Mouse (Mus musculus) urinary bladder, postnatal 10 days (tissue): ENCODE measurements around the gene Arsa.
"Not testable (repeated sequence)": the region's sequence is repeated elsewhere in the genome, so short reads cannot be mapped to it uniquely, and the experiment has no call there.

Experiments used
- DNase-seq: peaks from one replicate; pipeline ENCODE4 v3.0.0; 2022; ENCODE audit warnings: low spot score

Arsa gene

GRCm38 (mm10) chr15:89454857-89455256 lies 22.4 kb downstream of the Arsa start:
- no peak for DNase-seq

- DNase-seq = no peak
These were observed 23.3 kb downstream of the Arsa start, which contains the start of gene Mapk8ip2 for GRCm38 (mm10) chr15:89453865-89454478. TSS of gene Mapk8ip2 (plus strand) at chr15:89453913.

- no peak for DNase-seq
These were observed 24.0 kb downstream of the Arsa start for GRCm38 (mm10) chr15:89452906-89453864.

GRCm38 (mm10) chr15:89442486-89443070 lies 34.6 kb downstream of the Arsa start:
- no peak for DNase-seq

- no peak for DNase-seq
These were observed 41.3 kb downstream of the Arsa start for GRCm38 (mm10) chr15:89435878-89436277.

DNA sequence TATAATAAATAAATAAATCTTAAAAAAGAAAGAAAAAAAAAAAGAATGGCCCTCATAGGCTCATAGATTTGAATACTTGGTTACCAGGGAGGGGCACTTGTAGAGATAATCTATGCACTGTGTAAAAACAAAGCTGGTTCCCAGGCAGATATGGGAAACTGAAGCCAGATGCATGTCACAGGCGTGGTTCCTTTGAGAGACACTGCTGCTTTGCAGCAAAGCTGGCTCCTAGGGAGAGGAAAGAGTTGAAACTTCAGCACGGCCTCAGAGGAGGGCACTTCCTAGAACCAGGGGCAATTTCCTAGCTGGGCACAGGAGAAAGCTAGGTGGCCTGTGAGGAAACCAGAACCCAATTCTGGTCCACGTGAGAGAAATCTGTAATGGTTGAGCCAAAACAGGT lies 43.1 kb downstream of the Arsa start:
- DNase-seq = no peak

- DNase-seq = no peak
These were observed 44.3 kb downstream of the Arsa start for GRCm38 (mm10) chr15:89432946-89433345.

DNA sequence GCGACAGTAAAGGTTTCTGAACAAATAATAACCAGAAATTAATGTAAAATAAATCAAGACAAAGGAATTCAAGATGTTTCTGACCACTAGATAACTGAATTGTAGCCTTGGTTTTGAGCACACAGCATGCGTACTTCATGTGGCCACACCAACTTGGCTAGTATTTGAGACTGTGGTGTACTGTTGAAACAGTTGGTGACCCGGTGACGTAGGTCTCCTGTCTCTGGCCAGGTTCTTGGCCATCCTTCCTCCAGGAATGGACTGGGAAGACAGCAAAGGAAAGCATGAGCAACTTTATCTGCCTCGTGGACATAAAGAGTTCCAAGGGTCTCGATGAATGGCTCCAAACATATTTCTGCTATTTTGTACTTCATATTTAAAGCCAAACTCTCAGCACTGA lies 45.4 kb downstream of the Arsa start:
- no peak for DNase-seq

GRCm38 (mm10) chr15:89431271-89431670 lies 46.0 kb downstream of the Arsa start:
- no peak for DNase-seq

GRCm38 (mm10) chr15:89430771-89431170 lies 46.5 kb downstream of the Arsa start:
- not testable (repeated sequence) for DNase-seq

- no peak for DNase-seq
These were observed 46.9 kb downstream of the Arsa start for GRCm38 (mm10) chr15:89430341-89430740.

- peak; percentile 61 for DNase-seq
These were observed 47.6 kb downstream of the Arsa start, which contains the start of the genes C730034F03Rik, Gm44502 and Chkb for GRCm38 (mm10) chr15:89429352-89430221. TSS of gene C730034F03Rik (plus strand) at chr15:89429589. TSS of gene Gm44502 (minus strand) at chr15:89429696. TSS of gene Chkb (minus strand) at chr15:89429908.

DNA sequence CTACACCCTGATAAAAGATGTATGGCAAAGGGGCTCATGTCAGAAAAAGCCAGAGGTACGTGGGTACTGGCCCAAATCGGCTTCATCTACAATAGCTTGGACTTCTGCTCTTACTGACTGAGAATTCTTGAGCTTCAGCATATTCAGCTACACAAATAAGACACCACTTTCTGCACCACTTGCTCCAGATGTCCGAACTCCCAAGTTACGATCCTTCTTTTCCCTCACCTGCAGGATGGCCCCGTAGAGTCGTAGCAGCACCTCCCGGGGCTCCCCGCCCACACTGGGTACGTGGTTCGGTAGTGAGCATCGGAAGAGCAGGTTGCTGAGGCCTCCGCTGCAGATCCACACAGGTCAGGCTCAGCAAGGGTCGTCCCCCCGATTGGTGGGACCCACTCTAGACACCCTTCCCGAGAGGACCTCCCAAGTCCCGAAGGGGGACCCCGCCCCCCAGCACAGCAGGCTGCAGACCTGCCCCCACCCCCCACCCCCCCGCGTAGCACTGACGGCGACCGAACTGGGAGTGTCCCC lies 48.3 kb downstream of the Arsa start:
- no peak for DNase-seq

GRCm38 (mm10) chr15:89428136-89428790 lies 49.0 kb downstream of the Arsa start:
- no peak for DNase-seq

DNA sequence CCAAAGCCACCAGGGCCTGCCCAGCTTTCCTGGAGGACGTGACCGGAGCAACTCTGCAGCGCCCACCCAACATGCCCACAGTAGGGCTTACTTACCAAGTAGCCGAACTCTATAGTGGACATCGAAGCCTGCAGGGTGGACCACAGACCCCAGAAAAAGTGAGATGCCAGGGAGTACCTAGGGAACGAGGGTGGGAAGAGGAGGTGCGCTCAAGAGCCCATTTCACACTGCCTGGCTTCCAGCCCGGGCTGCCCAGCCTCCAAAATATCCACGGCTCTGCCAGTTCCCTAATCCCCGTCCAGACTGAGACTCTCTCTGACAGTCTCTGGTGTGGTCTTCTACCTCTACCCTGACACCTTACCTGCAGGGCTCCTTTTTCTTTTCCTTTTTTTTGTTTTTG lies 50.5 kb downstream of the Arsa start:
- DNase-seq = no peak

DNA sequence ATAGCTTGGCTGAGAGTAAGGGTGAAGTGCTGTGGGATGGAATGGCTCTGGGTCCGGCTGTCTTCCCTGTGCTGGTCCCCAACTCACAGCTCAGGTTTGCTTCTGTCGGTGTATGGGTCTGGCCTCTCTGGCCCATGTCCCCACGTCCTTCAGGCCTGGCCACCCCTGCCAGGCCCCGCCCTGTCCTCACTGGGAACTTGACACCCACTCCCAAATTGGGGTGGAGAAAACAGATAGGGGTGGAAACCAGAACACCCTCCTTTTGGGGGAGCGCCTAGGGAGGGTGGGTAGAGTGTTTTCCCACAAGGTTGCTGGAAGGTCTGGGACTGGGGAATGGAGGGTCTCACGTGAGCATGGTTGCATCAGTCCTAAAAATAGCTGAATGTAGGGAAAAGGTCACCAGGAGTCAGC lies 51.5 kb downstream of the Arsa start, which contains the start of gene Cpt1b:
Gene Cpt1b (minus strand): TSS at position 153 of the 411 bp plus-strand sequence.
- DNase-seq = no peak

DNA sequence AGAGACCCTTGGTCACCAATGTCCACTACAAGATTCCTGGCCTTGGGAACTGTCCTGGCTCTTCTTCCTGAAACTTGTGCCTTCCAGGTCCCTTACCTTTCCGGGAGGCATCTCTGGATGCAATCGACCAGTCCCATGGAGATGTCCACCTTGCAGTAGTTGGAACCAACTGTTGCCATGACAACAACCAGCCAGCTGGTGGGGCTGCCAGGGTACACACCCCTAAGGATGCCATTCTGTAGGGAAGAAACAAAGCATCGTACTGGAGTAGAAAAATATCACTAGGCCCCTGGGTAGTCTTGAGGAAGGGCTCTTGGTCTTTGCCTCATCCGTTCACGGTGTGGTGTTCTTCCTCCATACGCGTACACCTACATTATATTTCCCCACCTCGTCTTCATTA lies 52.6 kb downstream of the Arsa start:
- DNase-seq = no peak
